Comparison of ENCODE assay signal across 8 mouse cellular contexts in genomic region chr11:88180959-88181619, GRCm38 (mm10). TPM values are rescaled to one million over a fixed set of nuclear protein-coding genes. Genes with fewer than 3 reads are reported as not detected.
DNase-seq lines count a peak whose midpoint lies in the region; ATAC-seq and TF ChIP-seq lines count a peak whose summit lies in the region.

No protein-coding gene starts in this region.

- peak; percentile 88 for ATAC-seq in forebrain, embryonic 14.5 days
- ATAC-seq in lung, embryonic 15.5 days (ENCODE audit: borderline replicate concordance, extremely low read depth, low FRiP score, low TSS enrichment), result peak; percentile 92

- H3K4me2 ChIP-seq in forebrain, embryonic 14.5 days (ENCODE audit: low read length), result peak overlapping the region; percentile 18; the same call in 1 of the 2 replicates
- H3K4me2 ChIP-seq in lung, embryonic 15.5 days, result peak overlapping the region; percentile 17

- peaks cover 4% of the 10 kb centered on the region; the same call in 1 of the 2 replicates for H3K36me3 ChIP-seq in E14TG2a.4 (ENCODE audit: insufficient read depth, low read length)
- peaks cover 42% of the 10 kb centered on the region for H3K36me3 ChIP-seq in forebrain, embryonic 14.5 days (ENCODE audit: control insufficient read depth, insufficient read depth, low read length)
- H3K36me3 ChIP-seq in lung, embryonic 15.5 days, result 0 out of 2 replicates have a peak, but pooled peaks cover 3% of the 10 kb centered on the region

- no peak for TF ChIP-seq CTCF in E14TG2a.4 (conservative IDR thresholded peaks at IDR 0.05; ENCODE audit: low read length)

- H3K27me3 ChIP-seq in E14TG2a.4 (ENCODE audit: insufficient read depth, low read length), result peaks cover 41% of the 10 kb centered on the region
- no peaks in the 10 kb centered on the region for H3K27me3 ChIP-seq in forebrain, embryonic 14.5 days (replicated peaks; ENCODE audit: control insufficient read depth, insufficient read depth, low read length)
- no peaks in the 10 kb centered on the region for H3K27me3 ChIP-seq in lung, embryonic 15.5 days

- intact Hi-C loops in heart, postnatal 10 days (cut with DNase I), result loop anchor here (2.0 kb wide), 1 partner anchor 18 kb away; no protein-coding TSS in a partner anchor

- H3K4me3 ChIP-seq in E14TG2a.4 (replicated peaks; ENCODE audit: low read length), result peak overlapping the region; percentile 46
- no peak overlapping the region for H3K4me3 ChIP-seq in forebrain, embryonic 14.5 days (ENCODE audit: low read depth, low read length)
- no peak overlapping the region for H3K4me3 ChIP-seq in lung, embryonic 15.5 days

- DNase-seq in adrenal gland, postnatal 25 days, result peak; percentile 87
- DNase-seq in forebrain, embryonic 14.5 days (ENCODE audit: low spot score), result peak; percentile 77
- DNase-seq in heart, postnatal 10 days, result peak; percentile 95
- peak; percentile 91 for DNase-seq in kidney, postnatal 14 days
- peak; percentile 38 to 44 for DNase-seq in right cerebral cortex, adult 2 months (ENCODE audit: low spot score in 2 of 2)
- DNase-seq in B cell, adult 2 months, result no peak

- no peaks in the 10 kb centered on the region for H3K9me3 ChIP-seq in E14TG2a.4 (ENCODE audit: low read length)
- no peaks in the 10 kb centered on the region for H3K9me3 ChIP-seq in forebrain, embryonic 14.5 days (replicated peaks; ENCODE audit: control insufficient read depth, low read length)
- no peaks in the 10 kb centered on the region for H3K9me3 ChIP-seq in lung, embryonic 15.5 days

- H3K9ac ChIP-seq in forebrain, embryonic 14.5 days (ENCODE audit: low read length), result peak overlapping the region; percentile 41; the same call in 1 of the 2 replicates
- H3K9ac ChIP-seq in lung, embryonic 15.5 days, result no peak overlapping the region

- WGBS in forebrain, embryonic 14.5 days, result 7% methylated on average over 16 of the region's 16 CpGs
- 7% methylated on average over 16 of the region's 16 CpGs for WGBS in lung, embryonic 15.5 days

- peak overlapping the region; percentile 58 for H3K27ac ChIP-seq in forebrain, embryonic 14.5 days (ENCODE audit: low read depth, low read length)
- H3K27ac ChIP-seq in lung, embryonic 15.5 days, result peak overlapping the region; percentile 91

- H3K4me1 ChIP-seq in E14TG2a.4 (replicated peaks; ENCODE audit: low read depth, low read length), result peaks cover 66% of the 10 kb centered on the region
- H3K4me1 ChIP-seq in forebrain, embryonic 14.5 days (ENCODE audit: control insufficient read depth, insufficient read depth, low read length), result peaks cover 21% of the 10 kb centered on the region
- H3K4me1 ChIP-seq in lung, embryonic 15.5 days, result peaks cover 25% of the 10 kb centered on the region

RNA-seq across cellular contexts. Expression of gene Mrps23, which starts 23.1 kb away (rescaled TPM):
- total RNA-seq in adrenal gland, postnatal 25 days (2021), result 133 and 199 TPM in 2 replicates
- polyA plus RNA-seq in forebrain, embryonic 14.5 days (2014; fragmentation: Nextera tagmentation; extraction: Ambion mirVana), result 75.5 and 80.8 TPM in 2 replicates
- total RNA-seq in heart, postnatal 10 days (2021), result 100 to 1,000 TPM; 250 to 256 TPM
- polyA plus RNA-seq in lung, embryonic 15.5 days (2015; fragmentation: Nextera tagmentation; extraction: Ambion mirVana), result 57.4 and 59.4 TPM in 2 replicates

Comparison
In these comparisons a context has a peak if more than half of its experiments do, and no peak if none do; other contexts are left out.
1. DNase-seq: peak in adrenal gland, postnatal 25 days (single experiment), forebrain, embryonic 14.5 days (single experiment), heart, postnatal 10 days (2 of 2), kidney, postnatal 14 days (single experiment) and right cerebral cortex, adult 2 months (2 of 2); none in B cell, adult 2 months (0 of 2).